Mouse (Mus musculus) gastrocnemius, adult 8-10 months (tissue): ENCODE data around the gene Magi2. TPM values are rescaled to one million over a fixed set of nuclear protein-coding genes. Genes with fewer than 3 reads are reported as not detected.
"Not testable (repeated sequence)": the region's sequence is repeated elsewhere in the genome, so short reads cannot be mapped to it uniquely, and the experiment has no call there.

Source experiments
- DNase-seq, 2 experiments: peaks; one replicate each; pipeline ENCODE4 v3.0.0; 2022; ENCODE audit warnings: low spot score in 2 of 2
- total RNA-seq, 4 experiments: library from RNA; stranded (reverse); gene quantifications; 2 replicates each; pipeline ENCODE4 v1.2.4; 2022

The Magi2 gene
- 1 to 10 TPM in 1 of 4 experiments, under 1 TPM in 3; 0.70 to 1.4 (median 0.88) TPM for total RNA-seq

DNA sequence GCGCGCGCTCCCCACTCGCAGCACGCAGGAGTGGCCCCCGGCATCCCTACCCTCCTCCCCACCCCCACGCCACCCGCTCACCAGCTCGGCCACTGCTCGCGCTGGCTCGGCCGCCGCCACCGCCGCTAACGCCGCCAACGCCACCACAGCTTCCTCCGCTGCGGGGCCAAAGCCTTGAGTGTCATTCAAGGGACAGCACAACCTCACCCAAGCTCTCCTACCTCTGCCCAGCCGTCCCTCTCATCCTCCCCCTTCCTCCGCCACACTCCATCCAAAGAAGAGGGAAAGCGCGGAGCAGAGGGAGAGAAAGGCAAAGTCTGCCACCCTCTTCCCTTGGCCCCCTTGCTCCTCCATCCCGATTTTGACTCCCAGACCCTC lies at the start of gene Magi2:
Gene Magi2 (plus strand): TSS at position 171 of the 378 bp plus-strand sequence.
- DNase-seq = no peak

DNA sequence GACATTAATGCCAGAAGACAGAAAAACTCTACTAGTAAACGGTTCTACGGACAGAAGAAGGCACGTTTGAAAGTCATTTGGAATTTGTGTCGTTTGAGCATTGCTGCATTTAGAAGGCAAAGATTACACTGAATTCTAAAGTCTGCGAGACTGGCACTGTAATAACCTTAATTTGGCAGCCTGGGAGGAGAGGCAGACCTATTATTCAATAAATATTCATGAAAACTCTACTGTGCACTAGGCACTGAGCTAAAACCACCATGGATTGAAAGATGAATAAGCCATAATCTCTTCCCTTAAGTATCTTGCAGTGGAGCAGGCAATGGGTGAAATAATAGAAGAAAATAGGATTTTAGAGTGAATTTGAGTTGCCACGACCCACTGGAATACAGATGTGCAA lies 48.2 kb upstream of the Magi2 start:
- DNase-seq = no peak

DNA sequence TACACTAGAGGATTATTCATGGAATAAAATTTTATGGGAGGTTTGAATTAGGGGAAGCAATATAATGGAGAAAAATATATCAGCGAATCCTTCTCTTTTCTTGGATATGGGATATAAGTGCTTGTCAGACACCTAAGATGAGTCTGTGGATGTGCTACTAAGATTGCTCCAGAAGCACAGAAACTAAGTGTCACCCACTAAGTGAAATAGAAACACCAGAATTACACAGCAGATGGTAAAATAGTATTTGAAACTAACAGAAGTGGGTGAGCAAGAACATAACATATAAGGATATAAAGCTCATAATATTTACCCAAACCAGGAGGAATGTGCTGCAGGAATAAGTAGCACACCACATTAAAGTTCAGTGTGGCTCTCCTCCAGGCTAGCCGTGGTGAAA lies 40.7 kb upstream of the Magi2 start:
- DNase-seq = no peak

DNA sequence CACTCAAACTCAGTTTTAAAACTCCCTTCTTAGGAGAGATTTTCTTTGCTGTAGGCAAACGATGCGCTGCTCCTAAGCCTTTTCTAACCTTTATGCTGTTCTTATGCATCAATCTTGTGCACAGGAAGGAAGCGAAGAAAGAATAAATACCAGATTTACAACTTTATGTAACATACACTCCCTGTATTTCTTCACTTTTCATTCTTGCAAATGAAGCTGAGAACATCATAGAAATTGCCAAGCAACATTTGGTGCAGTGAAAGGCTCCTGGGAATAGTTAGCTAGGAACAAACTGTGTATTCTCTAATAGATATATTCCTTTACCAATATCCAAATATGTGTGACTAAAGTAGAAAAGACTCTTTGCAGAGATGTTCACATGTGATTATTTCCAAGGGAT lies 15.2 kb upstream of the Magi2 start:
- no peak for DNase-seq

DNA sequence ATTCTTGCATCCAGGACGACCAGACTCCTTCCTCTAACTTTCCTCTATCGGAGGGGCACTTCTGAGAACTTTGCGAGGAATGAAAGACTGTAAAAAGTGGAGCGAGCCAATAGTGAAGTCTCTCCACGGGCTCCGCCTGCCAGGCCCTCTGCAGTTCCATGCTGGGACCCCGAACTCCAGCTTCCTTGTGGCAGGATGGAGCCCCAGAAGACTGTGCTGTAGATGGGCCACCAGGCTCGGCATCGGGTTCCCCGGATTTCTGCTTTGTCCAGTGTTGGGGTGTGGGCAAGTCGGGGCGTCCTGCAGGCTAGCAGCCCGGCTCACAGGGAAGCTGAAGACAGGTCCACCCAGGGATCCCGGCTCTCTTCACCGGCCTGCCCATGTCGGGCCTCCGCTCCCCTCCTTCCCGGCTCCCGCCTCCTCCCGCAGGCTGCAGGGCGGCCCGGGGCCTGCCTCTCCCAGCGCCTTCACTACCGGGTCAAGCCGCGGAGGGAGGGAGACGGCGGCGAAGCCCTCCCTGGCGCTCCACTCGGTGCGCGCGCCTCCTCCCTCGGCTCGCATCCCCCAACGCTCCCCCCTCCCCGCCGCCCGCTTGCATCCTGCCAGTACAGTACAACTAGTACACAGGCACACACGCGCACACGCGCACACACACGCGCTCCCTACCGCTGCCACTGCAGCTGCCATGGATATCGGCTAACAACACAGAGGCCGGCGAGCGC lies 531 bp upstream of the Magi2 start:
- DNase-seq = peak; percentile 43 to 52

DNA sequence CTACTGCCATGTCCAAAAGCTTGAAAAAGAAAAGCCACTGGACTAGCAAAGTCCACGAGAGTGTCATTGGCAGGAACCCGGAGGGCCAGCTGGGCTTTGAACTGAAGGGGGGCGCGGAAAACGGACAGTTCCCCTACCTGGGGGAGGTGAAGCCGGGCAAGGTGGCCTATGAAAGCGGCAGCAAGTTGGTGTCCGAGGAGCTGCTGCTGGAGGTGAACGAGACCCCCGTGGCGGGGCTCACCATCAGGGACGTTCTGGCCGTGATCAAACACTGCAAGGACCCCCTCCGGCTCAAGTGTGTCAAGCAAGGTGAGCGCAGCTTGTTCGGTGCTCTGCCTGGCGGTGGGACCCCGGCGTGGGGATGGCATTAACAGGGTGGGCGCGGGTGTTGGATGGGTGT lies 445 bp downstream of the Magi2 start:
- DNase-seq = no peak

DNA sequence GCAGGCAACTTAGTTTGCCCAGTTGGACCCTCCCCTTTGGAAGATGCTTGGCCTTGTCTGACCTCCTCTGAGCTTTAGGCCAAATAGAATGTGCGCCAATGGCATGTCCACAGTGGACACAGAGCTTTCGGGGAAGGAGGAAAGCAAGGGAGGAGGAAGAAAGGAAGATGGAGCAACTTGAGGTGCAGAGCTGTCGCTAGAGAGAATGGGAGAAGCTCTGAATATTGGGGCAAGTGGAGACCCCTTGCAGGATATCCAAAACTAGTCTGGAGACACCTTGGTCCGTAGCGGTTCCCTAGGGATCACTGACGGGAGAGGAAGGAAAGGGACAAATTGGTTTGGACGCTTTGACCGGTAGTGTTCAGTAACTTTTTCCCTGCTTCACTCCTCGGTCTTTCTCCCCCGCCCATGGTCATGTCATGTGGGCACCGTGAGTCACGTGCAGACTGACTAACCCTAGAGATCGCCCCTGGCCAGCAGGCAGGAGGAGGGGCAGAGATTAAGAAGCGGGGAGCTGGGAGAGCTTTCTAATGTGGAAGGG lies 1.0 kb downstream of the Magi2 start:
- DNase-seq = peak; percentile 4 to 22

DNA sequence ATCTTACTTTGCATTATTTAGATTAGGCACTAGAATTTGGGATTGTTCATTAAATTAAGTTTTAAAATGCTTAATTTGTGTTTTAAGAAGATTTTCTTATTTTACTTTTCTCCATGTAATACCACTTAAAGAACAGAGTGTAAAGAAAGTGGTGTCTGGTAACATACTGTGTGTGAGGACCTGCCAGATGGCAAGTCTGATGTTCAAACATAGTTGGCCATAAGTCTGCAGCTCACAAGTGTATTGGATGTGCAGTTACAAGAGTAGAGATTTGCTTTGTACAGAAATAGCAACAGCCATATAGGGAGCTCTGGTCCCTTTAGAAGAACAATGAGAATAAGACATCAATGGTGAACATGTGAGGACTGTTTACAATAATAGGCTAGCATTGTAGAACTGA lies 15.0 kb downstream of the Magi2 start:
- no peak for DNase-seq

DNA sequence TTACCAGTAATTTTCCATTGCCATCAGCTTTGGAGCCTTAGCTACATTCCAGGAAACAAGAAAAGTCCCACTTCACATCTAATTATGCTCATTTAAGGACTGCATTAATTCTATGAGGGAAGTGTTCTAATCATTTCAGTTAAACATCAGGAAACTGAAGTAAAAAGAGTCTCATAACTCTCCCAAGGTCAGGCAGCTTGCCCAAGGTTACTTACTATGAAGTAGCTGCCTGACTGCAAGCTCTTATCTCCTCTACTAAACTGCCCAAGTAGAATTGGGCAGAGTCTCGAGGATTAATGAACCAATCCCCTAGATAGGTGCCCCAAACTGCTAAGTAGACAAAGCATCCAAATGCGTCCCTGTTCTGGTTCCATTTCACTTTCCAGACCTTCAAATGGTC lies 19.6 kb downstream of the Magi2 start:
- no peak for DNase-seq

DNA sequence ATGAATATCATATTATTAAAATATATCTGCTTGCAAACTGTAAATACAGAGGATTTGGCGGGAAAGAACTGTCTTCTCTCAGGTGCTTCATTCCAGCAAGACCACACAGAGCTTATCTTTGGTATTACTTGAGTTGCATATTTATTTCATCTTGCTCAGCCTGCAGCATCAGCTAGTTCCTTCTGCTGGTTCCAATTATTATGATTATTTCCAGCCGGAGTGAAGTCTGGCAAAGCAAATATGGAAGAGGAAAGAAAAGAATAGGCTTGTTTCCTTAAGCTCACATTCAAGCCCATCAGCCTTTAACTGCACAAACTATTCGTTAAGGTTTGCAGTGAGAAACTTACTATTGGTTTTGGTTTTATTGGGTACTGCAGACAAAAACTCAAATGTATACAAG lies 20.4 kb downstream of the Magi2 start:
- no peak for DNase-seq

DNA sequence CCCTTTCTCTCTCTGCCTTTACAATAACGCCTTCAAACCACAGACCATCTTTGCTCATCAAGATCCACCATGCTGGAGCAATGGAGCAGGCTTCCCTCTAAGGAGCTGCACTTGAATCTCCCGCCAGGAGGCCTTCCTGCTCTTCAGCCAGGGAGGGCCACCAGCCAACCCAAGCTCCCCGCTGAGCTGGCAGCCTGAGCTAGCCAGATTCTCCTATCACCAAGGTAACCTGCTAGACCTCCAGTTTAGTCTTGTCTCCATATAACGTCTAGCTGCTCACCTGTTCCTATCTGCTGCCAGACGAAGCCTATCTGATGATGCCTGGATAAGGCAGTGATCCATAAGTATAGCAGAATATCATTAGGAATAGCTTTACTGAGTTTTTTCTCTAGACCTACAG lies 36.0 kb downstream of the Magi2 start:
- no peak for DNase-seq

DNA sequence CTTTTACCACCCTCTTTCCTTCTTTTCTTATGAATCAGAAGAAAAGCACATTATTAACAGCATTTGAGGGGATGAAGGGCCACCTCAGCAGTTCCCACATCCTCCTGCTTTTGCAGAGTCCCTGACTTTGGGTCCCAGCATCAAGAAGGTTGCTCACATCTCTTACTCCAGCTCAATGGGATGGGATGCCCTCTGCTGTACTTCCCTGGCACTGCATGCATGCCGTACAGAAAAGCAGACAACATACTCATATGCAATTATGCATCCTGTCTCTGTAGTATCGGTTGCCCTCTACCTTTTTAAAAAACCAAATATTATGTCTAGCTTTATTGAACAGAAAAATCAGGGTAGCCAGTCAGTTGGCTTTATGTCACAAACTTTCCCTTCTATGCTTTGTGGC lies 37.8 kb downstream of the Magi2 start:
- no peak for DNase-seq

DNA sequence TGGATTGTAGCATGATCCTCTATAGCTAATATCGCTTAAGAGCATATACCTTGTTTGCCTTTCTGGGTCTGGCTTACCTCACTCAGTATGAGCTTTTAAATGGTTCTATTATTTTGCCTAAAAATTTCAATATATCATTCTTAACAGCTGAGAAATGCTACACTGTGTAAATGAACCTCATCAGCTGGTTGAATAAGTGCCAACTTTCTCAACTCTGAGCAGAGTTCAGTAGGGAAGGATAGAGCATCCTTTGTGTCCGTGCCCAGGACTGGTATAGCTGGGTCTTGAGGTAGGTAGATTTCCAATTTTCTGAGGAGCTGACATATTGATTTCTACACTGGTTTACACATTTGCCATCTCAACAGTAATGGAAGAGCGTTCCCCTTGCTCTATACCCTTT lies 65.7 kb downstream of the Magi2 start:
- DNase-seq = no peak

DNA sequence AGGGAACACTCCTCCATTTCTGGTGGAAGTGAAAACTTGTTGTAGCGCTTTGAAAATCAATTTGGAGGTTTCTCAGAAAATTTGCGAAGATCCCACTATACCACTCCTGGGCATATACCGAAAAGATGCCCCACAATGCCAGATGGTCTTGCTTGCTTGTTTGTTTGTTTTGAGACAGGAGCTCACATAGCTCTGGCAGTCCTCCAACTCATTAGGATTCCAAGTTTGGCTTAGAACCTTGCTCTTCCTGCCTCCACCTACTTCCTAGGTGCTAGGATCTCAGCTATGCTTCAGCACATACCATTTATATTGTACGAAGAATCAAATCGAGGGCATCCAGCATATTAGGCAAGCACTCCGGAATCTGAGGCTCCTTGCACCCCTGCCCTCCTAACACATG lies 79.8 kb downstream of the Magi2 start:
- DNase-seq = no peak

DNA sequence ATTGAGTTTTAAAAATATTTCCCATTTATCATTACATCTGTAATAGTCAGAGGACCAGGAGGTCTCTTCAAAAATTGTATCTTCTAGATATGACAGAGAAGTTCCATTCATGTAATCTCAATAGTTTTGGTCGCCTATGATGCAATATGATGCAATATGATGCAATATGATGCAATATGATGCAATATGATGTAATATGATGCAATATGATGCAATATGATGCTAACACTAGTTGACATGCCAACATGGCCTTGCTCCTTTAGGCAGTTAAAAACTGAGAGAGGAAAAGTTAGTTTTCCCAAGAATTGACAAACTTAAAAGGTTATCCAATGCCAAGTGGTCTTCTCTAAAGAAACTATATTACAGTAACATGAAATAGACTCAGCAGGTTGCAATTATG lies 83.0 kb downstream of the Magi2 start:
- no peak for DNase-seq

DNA sequence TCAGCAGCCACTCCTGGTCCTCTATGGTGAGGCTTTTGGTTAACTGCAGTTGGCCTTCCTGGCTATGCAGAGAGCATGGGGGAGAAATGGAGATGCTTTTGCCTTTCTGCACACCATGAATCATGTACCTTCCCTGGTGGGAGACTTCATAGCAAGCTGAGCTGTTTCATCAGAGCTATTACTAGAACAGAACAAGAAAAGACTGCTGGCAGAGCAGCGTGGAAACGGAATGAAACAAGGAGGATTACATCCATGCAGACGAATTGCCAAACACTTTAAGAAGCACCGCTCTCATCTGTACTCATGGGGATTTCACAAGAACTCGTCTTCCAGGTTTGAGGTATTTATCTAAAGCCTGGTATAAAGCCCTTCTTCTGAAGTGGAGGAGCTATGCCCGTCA lies 95.7 kb downstream of the Magi2 start:
- DNase-seq = no peak

DNA sequence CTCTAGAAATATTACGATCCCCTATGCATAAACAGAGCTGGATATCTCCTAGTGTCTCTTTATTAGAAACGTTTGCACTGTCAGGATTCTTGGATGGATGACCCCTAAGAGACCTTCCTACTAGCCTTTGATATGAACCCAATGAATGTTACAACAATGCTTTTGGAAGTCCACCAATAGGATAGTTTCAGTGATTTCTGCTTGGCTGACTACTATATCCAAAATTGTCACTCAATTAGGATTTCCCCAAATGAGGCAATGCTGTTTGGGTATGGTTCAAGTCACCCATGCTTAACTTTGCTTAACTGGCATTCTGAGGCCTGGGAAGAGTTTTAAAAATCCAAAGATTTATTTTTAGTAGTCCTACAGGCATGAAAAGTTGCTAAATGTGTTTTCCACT lies 110.7 kb downstream of the Magi2 start:
- no peak for DNase-seq

DNA sequence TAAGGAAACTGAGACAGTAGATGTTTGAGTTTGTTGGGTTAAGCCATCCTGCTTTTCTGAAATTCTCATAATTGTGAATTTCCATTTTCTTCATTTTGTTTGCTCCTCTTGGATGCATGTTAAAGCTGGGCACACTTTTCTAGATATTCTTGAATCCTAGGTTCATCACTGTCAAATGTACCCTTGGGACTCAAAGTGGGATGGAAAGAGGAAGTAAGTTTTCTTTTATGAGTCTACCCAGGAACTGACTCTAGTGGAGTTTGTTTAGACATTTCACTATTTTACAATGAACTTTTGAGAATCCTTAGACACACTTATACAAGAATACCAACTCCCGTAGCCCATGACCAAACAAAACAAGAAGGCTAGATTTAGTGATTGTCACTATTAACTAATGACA lies 141.3 kb downstream of the Magi2 start:
- no peak for DNase-seq

DNA sequence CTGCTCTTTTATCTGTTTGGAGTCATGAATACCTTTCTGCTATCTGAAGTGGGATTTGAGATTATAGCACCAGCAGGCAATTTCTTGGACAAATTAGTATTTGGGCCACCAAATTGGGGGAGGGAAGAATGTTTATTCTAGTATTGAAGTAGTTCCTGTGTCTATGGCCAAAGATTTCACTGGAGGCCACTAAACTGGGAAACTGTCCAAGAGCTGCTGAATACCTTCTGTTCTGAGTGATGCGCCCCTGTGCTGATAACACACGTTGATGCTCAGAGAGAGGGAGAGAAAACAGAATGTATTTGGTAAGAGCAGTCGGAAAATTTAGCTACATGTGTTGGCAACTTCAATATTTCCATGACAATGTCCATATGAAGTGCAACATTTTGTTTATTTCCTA lies 169.0 kb downstream of the Magi2 start:
- DNase-seq = no peak

DNA sequence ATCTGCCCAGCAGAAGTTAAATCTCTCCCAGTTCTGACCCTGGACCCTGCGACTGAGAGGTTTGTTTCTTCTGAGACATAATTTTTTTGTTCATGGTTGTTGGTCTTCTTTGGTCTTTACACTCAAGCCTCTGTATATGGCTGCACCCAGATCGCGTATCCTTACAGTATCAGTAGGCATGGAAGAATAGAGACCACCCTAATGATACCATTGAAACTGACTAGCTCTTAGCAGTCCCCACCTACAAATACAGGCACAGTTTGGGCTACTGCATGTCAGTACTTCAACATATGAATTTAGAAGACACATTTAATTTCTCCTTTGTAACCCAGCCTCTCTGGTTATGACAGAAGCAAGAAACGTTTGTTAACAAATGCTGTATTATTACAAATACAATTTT lies 173.5 kb downstream of the Magi2 start:
- no peak for DNase-seq

DNA sequence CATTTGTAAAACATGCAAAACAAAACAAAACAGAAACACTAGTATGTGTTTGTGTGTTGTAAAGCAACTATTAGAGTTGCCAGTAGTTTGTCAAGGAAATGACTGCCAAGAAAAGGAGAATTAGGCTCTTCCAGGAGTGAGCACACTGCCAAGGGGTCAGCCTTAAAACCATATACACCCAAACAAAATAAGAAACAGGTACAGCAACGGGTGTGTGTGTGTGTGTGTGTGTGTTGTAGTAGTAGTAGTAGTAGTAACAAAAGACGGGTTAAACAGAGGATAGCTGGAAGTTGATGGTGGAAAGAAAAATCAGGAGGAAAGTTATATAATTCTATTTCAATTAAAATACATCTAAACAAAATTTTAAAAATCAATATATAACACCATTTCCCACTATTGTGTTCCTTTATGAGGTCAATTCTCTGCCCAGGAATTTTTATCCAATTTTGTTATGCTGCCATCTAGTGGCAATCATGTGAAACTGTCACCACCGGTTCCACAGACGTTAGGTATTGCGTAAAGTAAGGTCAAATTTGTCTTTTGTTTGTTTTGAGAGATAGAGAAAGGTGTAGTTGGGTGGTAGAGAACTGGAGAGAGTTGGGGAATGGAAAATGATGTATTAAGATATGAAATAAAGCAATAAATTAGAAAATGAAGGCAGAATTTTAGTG lies 174.0 kb downstream of the Magi2 start:
- DNase-seq = no peak

DNA sequence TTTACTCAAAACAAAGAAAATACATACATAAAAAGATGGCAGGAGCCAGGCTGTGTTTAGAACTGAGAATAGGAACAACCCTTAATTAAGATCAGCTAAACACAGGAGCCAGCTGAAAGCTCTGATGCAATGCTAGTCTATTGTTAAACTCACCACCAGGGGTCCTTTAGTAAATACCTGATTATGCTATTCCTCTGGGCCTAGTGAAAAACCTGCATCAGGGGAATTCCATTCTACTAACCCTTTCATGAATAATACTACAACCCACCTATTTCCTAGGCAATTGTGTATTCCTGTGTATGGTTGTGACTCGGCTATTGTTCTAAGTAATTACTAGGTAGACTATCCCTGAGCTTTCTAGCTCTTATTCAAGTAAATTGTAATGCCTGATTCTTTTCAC lies 177.4 kb downstream of the Magi2 start:
- not testable (repeated sequence) for DNase-seq

DNA sequence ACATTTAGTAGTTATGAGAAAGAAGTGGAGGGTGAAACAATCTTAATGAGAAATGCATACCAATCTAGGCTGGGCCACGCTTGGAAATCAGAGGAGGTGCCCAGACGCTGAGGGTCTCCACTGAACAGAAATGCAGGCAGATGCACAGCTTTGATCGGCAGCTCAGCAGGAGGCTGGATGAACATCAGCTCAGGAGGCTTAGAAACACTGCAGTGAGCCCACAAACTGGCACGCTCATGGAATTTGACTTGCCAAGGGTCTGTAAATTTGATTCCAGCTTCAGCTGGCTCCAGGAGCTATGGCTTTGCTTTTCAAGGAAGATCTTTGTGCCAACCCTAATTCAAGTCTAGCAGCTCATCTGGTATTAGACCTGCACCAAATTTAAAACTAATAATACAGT lies 187.7 kb downstream of the Magi2 start:
- no peak for DNase-seq
